Mouse (Mus musculus) stomach, postnatal 0 days (tissue): ENCODE measurements around the gene Foxo4. TPM values are rescaled to one million over a fixed set of nuclear protein-coding genes. Genes with fewer than 3 reads are reported as not detected.

ENCODE experiments used
- ATAC-seq: fragments of 200-750 bp; cut with Nextera tagmentation; 2 replicates; pipeline ENCODE4 v1.8.0; 2017; ENCODE audit not compliant: low FRiP score, low TSS enrichment
- DNase-seq: peaks from one replicate; pipeline ENCODE4 v3.0.0-alpha.2; 2016; ENCODE audit warnings: low spot score
- H3K27ac ChIP-seq: fragments of 300-500 bp; sonication (generic); replicated peaks from 2 replicates; pipeline ENCODE4 v1.5.1; 2014; ENCODE audit warnings: mild to moderate bottlenecking, control low read depth
- H3K27me3 ChIP-seq: fragments of 300-500 bp; sonication (generic); 2 replicates; pipeline ENCODE4 v1.6.1; 2014; ENCODE audit warnings: low read length; ENCODE audit not compliant: control insufficient read depth, insufficient read depth
- H3K36me3 ChIP-seq: fragments of 300-500 bp; sonication (generic); 2 replicates; pipeline ENCODE4 v1.6.1; 2014; ENCODE audit warnings: low read length, mixed read lengths; ENCODE audit not compliant: control insufficient read depth, insufficient read depth
- H3K4me1 ChIP-seq: fragments of 300-500 bp; sonication (generic); replicated peaks from 2 replicates; pipeline ENCODE4 v1.6.1; 2014; ENCODE audit warnings: antibody characterized with exemption; ENCODE audit not compliant: control insufficient read depth, insufficient read depth
- H3K4me2 ChIP-seq: fragments of 300-500 bp; sonication (generic); replicated peaks from 2 replicates; pipeline ENCODE4 v1.6.1; 2014; ENCODE audit warnings: low read depth, mild to moderate bottlenecking, control low read depth, moderate library complexity
- H3K4me3 ChIP-seq: fragments of 300-500 bp; sonication (generic); 2 replicates; pipeline ENCODE4 v1.5.1; 2014; ENCODE audit warnings: low read depth, low read length, control low read depth
- H3K9ac ChIP-seq: fragments of 300-500 bp; sonication (generic); 2 replicates; pipeline ENCODE4 v1.6.1; 2014; ENCODE audit warnings: mild to moderate bottlenecking, low read length, control low read depth, mixed read lengths
- H3K9me3 ChIP-seq: fragments of 300-500 bp; sonication (generic); 2 replicates; pipeline ENCODE4 v1.6.1; 2016; ENCODE audit warnings: low read length; ENCODE audit not compliant: control insufficient read depth
- CTCF ChIP-seq: IDR thresholded peaks from 2 replicates; pipeline ENCODE4 v1.5.1; 2016; ENCODE audit warnings: antibody characterized with exemption, low read depth, mild to moderate bottlenecking, moderate library complexity
- EP300 ChIP-seq: optimal IDR thresholded peaks from 2 replicates; pipeline ENCODE3; 2016; ENCODE audit warnings: antibody characterized with exemption
- WGBS: fragments of 180-500 bp; shearing (Covaris S2); extraction: QIAGEN DNeasy Blood & Tissue Kit; methylation state at CpG from one replicate; pipeline ENCODE4 v1.1.7; 2014; 5-methylcytosine and 5-hydroxymethylcytosine counted together
- polyA plus RNA-seq: library from polyadenylated mRNA; unstranded; fragments of >200 nt; fragmentation: Nextera tagmentation; extraction: Ambion mirVana; gene quantifications from 2 replicates; pipeline ENCODE4 v1.2.1, GENCODE M21; 2015

The Foxo4 gene
- polyA plus RNA-seq, 1 experiment from 2014 or later: 0.97 TPM

GRCm38 (mm10) chrX:101285953-101286670, 31.8 kb downstream of the Foxo4 start:
- H3K4me1 ChIP-seq: no peaks in the 10 kb centered on the region
- no peak for ATAC-seq
- H3K9ac ChIP-seq: no peak overlapping the region
- H3K36me3 ChIP-seq: no peaks in the 10 kb centered on the region
- no peak overlapping the region for H3K27ac ChIP-seq
- no peak overlapping the region for H3K4me3 ChIP-seq
- no peak for TF ChIP-seq CTCF
- no peak for TF ChIP-seq EP300
- no peaks in the 10 kb centered on the region for H3K27me3 ChIP-seq
- no peak overlapping the region for H3K4me2 ChIP-seq
- WGBS: 94% methylated on average over 13 of the region's 14 CpGs
- DNase-seq: no peak
- no peaks in the 10 kb centered on the region for H3K9me3 ChIP-seq

GRCm38 (mm10) chrX:101287543-101287942, 33.2 kb downstream of the Foxo4 start:
- Histone ChIP-seq H3K27me3 (no peaks in the 10 kb centered on the region), H3K4me2 (no peak overlapping the region), H3K27ac (no peak overlapping the region), H3K4me3 (no peak overlapping the region), H3K36me3 (peaks cover 3% of the 10 kb centered on the region; the same call in 1 of the 2 replicates), H3K4me1 (no peaks in the 10 kb centered on the region), H3K9ac (no peak overlapping the region), H3K9me3 (no peaks in the 10 kb centered on the region)
- DNase-seq: no peak
- 96% methylated on average over 3 of the region's 3 CpGs for WGBS
- TF ChIP-seq EP300 (no peak), CTCF (no peak)
- ATAC-seq: no peak

- peaks cover 3% of the 10 kb centered on the region; the same call in 1 of the 2 replicates for H3K36me3 ChIP-seq
- H3K9me3 ChIP-seq: no peaks in the 10 kb centered on the region
- 94% methylated on average over 6 of the region's 6 CpGs for WGBS
- ATAC-seq: no peak
- DNase-seq: no peak
- H3K4me2 ChIP-seq: no peak overlapping the region
- no peaks in the 10 kb centered on the region for H3K4me1 ChIP-seq
- TF ChIP-seq CTCF: no peak
- TF ChIP-seq EP300: no peak
- H3K4me3 ChIP-seq: no peak overlapping the region
- H3K27ac ChIP-seq: no peak overlapping the region
- no peak overlapping the region for H3K9ac ChIP-seq
- H3K27me3 ChIP-seq: no peaks in the 10 kb centered on the region
Observed at GRCm38 (mm10) chrX:101288432-101288831, 34.1 kb downstream of the Foxo4 start.

- Histone ChIP-seq H3K4me3 (no peak overlapping the region), H3K9ac (no peak overlapping the region), H3K36me3 (peaks cover 3% of the 10 kb centered on the region; the same call in 1 of the 2 replicates), H3K4me2 (no peak overlapping the region), H3K4me1 (no peaks in the 10 kb centered on the region), H3K9me3 (no peaks in the 10 kb centered on the region), H3K27me3 (no peaks in the 10 kb centered on the region), H3K27ac (no peak overlapping the region)
- DNase-seq (no peak), ATAC-seq (no peak)
- WGBS: 93% methylated on average over 7 of the region's 7 CpGs
- TF ChIP-seq EP300 (no peak), CTCF (no peak)
Observed at GRCm38 (mm10) chrX:101289037-101289436, 34.7 kb downstream of the Foxo4 start.

GRCm38 (mm10) chrX:101290111-101290510, 35.8 kb downstream of the Foxo4 start:
- H3K9me3 ChIP-seq: no peaks in the 10 kb centered on the region
- H3K9ac ChIP-seq: no peak overlapping the region
- no peak for TF ChIP-seq EP300
- TF ChIP-seq CTCF: no peak
- no peak overlapping the region for H3K4me2 ChIP-seq
- H3K27ac ChIP-seq: no peak overlapping the region
- H3K4me1 ChIP-seq: no peaks in the 10 kb centered on the region
- H3K27me3 ChIP-seq: no peaks in the 10 kb centered on the region
- H3K4me3 ChIP-seq: no peak overlapping the region
- ATAC-seq: no peak
- WGBS: 86% methylated on average over 10 of the region's 10 CpGs
- DNase-seq: no peak
- peaks cover 3% of the 10 kb centered on the region; the same call in 1 of the 2 replicates for H3K36me3 ChIP-seq

GRCm38 (mm10) chrX:101299055-101299454, 44.7 kb downstream of the Foxo4 start, which contains the start of gene Nlgn3:
Gene Nlgn3 (plus strand): TSS chrX:101299168.
- H3K27ac ChIP-seq: no peak within 1 kb of the TSS
- 0 out of 2 replicates have a peak, but pooled peaks have one; percentile 22 for ATAC-seq
- H3K36me3 ChIP-seq: no peaks in the 10 kb centered on the region
- no peaks in the 10 kb centered on the region for H3K4me1 ChIP-seq
- H3K9me3 ChIP-seq: no peaks in the 10 kb centered on the region
- H3K27me3 ChIP-seq: no peaks in the 10 kb centered on the region
- WGBS: 12% methylated on average over 11 of the region's 24 CpGs
- TF ChIP-seq EP300: no peak
- TF ChIP-seq CTCF: no peak
- peak within 1 kb of the TSS; percentile 27 for H3K9ac ChIP-seq
- peak; percentile 30 for DNase-seq
- H3K4me3 ChIP-seq: peak within 1 kb of the TSS; percentile 27
- H3K4me2 ChIP-seq: peak within 1 kb of the TSS; percentile 54
